Mouse (Mus musculus) testis, adult 2 months (tissue): ENCODE data around the gene Zbp1.

ENCODE experiments used
- CTCF ChIP-seq: fragments of 200-500 bp; IDR thresholded peaks from 2 replicates; pipeline ENCODE4 v1.5.1; 2012; ENCODE audit warnings: low read depth, mild to moderate bottlenecking, inconsistent platforms, low read length, moderate library complexity; ENCODE audit not compliant: control insufficient read depth, insufficient read depth, insufficient replicate concordance
- POLR2A ChIP-seq: fragments of 200-500 bp; IDR thresholded peaks from 2 replicates; pipeline ENCODE4 v1.6.1; 2012; ENCODE audit warnings: low read depth, mild to moderate bottlenecking, inconsistent platforms, low read length, moderate library complexity; ENCODE audit not compliant: control insufficient read depth

DNA sequence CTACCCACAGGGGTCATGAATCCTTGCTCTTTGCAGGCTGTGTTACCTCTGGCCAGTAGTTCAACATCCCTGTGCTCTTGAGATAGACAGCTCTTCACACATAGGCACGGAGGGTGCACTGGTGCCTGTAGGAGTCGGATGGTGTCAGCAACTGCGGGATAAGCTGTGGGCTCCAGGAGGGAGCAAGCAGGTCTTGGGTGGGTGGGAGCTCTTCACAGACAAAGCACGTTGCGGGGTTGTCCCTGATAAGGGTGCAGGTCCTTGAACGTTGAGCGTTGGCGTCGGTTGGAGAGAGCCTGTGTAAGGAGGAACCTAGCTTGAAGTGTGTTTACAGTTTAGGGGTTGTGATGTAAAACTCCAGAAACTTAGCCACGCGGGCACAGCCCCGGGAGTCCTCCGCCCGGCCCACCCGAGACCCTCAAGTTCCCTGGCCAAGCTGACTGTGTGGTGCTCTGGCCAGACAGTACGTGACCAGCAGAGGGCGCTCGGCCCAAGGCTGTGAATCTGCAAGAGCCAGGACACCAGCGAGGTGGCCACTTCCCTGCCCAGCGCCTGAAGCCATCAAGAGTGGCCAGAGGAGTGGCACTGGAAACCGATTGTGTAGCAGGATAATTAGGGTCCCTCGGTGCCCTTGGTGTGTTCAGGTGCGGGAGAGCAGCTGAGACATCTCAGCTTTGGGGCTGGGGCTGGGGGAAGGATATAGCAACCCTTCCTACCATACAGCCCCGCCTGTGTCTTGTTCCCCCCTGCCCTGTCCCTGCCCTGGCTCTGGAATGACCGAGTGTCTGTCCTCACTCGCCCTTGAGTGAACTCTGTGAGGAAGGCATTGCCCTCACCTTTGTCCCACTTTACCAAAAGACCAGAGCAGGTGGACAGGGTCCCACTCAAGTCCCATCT lies 32.4 kb downstream of the Zbp1 start:
- no peak for TF ChIP-seq POLR2A
- TF ChIP-seq CTCF: peak; percentile 96
